Mouse (Mus musculus) layer of hippocampus, postnatal 25 days (tissue): ENCODE measurements at regions not wholly inside any gene's neighbourhood (a gene's known extent, or its start where the extent isn't known, plus 50 kb on each side); places are given as distances from the start of the nearest gene placed in this dataset.
"Not testable (repeated sequence)": the region's sequence is repeated elsewhere in the genome, so short reads cannot be mapped to it uniquely, and the experiment has no call there.

Source experiments
- DNase-seq, 2 experiments: peaks; one replicate each; pipeline ENCODE4 v3.0.0; 2022; ENCODE audit warnings: mixed read lengths in 2 of 2, low spot score in 1 of 2; ENCODE audit errors: extremely low spot score in 1 of 2

DNA sequence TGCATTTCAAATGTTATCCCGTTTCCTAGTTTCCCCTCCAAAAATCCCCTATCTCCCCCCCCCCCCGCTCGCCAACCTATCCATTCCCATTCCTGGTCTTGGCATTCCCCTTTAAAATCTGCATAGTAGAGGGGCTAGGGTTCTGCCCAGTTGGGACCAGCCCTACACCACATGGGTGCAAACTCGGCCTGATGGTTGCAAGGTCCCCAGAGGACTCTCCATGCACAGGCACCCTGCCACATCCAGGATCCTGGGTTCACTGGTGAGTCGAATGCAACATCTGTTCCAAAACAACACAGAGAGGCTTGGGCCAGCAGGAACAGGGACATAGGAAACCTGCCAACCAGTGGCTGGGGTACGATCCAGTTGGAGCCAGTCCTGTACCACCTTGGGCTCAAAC lies 492.0 kb upstream of the Brinp1 start:
- no peak for DNase-seq

DNA sequence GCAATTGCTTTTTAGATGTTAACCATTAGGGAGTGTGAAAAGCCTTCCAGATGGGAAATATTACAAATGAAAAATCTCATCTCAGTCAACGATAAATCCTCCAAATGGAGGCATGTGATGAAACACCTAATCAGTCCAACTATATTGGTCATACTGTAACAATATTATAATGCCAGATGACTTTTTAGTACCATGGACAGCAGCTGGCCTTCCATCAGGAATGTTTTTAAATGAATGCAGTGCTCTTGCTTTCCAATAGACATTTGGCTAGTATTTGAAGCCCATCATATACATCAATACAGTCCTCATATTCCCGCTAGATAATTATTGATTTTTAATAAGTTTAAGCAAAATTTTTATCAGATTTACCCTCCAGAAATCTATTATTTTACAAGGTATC lies 489.8 kb upstream of the Brinp1 start:
- no peak for DNase-seq

GRCm38 (mm10) chr4:69435390-69435789 lies 481.2 kb upstream of the Brinp1 start:
- no peak for DNase-seq

- DNase-seq = not testable (repeated sequence)
These were observed 456.2 kb upstream of the Brinp1 start for GRCm38 (mm10) chr4:69410411-69410810.

- no peak for DNase-seq
These were observed 441.3 kb upstream of the Brinp1 start for GRCm38 (mm10) chr4:69395451-69395850.

GRCm38 (mm10) chr4:69383318-69383717 lies 429.1 kb upstream of the Brinp1 start:
- no peak for DNase-seq

- DNase-seq = no peak
These were observed 392.8 kb upstream of the Brinp1 start for GRCm38 (mm10) chr4:69346979-69347465.

DNA sequence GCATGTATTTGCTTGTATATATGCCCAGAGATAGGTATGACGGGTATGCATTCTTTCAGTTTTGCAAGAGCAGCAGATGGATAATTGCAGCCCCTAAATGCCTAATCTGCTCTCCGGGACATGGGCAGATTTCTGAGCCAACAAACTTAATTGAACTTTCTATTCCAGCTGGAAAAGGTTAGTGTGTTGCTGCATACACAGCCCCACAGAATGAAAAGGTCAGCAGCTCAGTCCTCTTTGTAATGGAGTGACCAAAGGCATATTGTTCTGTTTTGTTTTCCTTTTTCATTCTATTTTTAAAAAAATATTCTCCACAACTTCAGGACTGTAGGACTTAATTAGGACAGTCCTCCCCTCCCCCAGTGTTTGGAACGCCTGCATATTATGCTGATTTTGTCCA lies 373.4 kb upstream of the Brinp1 start:
- DNase-seq = no peak
